Comparison of ENCODE assay signal across 14 mouse cellular contexts in genomic region chr8:72132891-72133290, GRCm38 (mm10). TPM values are rescaled to one million over a fixed set of nuclear protein-coding genes. Genes with fewer than 3 reads are reported as not detected.
A peak's percentile ranks its signal among the peaks of the same experiment; 100 is the strongest.
DNase-seq lines count a peak whose midpoint lies in the region; ATAC-seq and TF ChIP-seq lines count a peak whose summit lies in the region.
"Had no signal": no experiment of that assay in that cellular context is flagged by ENCODE, and none has a peak within 500 bp of the region (broad histone marks: within the 10 kb centered on the region; RNA-seq: fewer than 3 reads in every experiment).

No protein-coding gene starts in this region.

- H3K9me3 ChIP-seq in liver, embryonic 11.5 days (ENCODE audit: control insufficient read depth, low read length): no peaks in the 10 kb centered on the region
- H3K9me3 ChIP-seq: neural tube, embryonic 12.5 days had no signal

- H3K4me3 ChIP-seq in liver, adult 2 months (ENCODE audit: insufficient read depth, low read depth, low read length): no peak overlapping the region
- no peak overlapping the region for H3K4me3 ChIP-seq in liver, embryonic 11.5 days (ENCODE audit: low read depth, low read length)
- H3K4me3 ChIP-seq: neural tube, embryonic 12.5 days had no signal

- no peaks in the 10 kb centered on the region for H3K36me3 ChIP-seq in liver, adult 2 months (ENCODE audit: control insufficient read depth, insufficient read depth, low read length)
- H3K36me3 ChIP-seq in liver, embryonic 11.5 days (ENCODE audit: control insufficient read depth, insufficient read depth, low read length): no peaks in the 10 kb centered on the region
- H3K36me3 ChIP-seq: neural tube, embryonic 12.5 days had no signal

- peak overlapping the region; percentile 44; the same call in 1 of the 2 replicates for H3K27ac ChIP-seq in liver, adult 2 months (replicated peaks; ENCODE audit: insufficient read depth, low read depth, low read length)
- peak overlapping the region; percentile 53; the same call in 1 of the 2 replicates for H3K27ac ChIP-seq in liver, embryonic 11.5 days (ENCODE audit: low read depth, low read length)
- H3K27ac ChIP-seq: neural tube, embryonic 12.5 days had no signal

- H3K79me2 ChIP-seq in liver, adult 2 months (ENCODE audit: control insufficient read depth, insufficient read depth, low read length): peaks cover 3% of the 10 kb centered on the region; the same call in 1 of the 2 replicates

- H3K27me3 ChIP-seq in liver, adult 2 months (ENCODE audit: control insufficient read depth, insufficient read depth, low read length): no peaks in the 10 kb centered on the region
- H3K27me3 ChIP-seq in liver, embryonic 11.5 days (replicated peaks; ENCODE audit: control insufficient read depth, insufficient read depth, low read length): peaks cover 4% of the 10 kb centered on the region; the same call in 1 of the 2 replicates
- H3K27me3 ChIP-seq: neural tube, embryonic 12.5 days had no signal

- 58% methylated on average over 1 of the region's 1 CpGs for WGBS in liver, adult 2 months
- WGBS in liver, embryonic 11.5 days: 71% methylated on average over 1 of the region's 1 CpGs

- TF ChIP-seq POLR2A in liver, adult 2 months (IDR thresholded peaks at IDR 0.05; ENCODE audit: extremely low read depth, insufficient read depth, low read length): no peak

- no peak for DNase-seq in liver, adult 2 months (ENCODE audit: extremely low read depth, low read depth, low spot score)
- DNase-seq in liver: no peak
- peak; percentile 78 to 90 for DNase-seq in adrenal gland, adult (ENCODE audit: inconsistent age in 2 of 2, low spot score in 1 of 2)
- DNase-seq in kidney, adult 11 months: peak; percentile 22
- no peak for DNase-seq in liver, embryonic 11.5 days (ENCODE audit: low spot score)
- no peak for DNase-seq in frontal cortex, postnatal 14 days (ENCODE audit: low spot score in 2 of 2)
- no peak for DNase-seq in natural killer cell, adult 2 months (ENCODE audit: low spot score in 2 of 2)
- DNase-seq: cerebellum, adult 18-20 months had no signal

- TF ChIP-seq CTCF in liver, adult 2 months (IDR thresholded peaks at IDR 0.05; ENCODE audit: low read depth, low read length): no peak

- no peak overlapping the region for H3K9ac ChIP-seq in liver, adult 2 months (ENCODE audit: low read depth, low read length)
- H3K9ac ChIP-seq in liver, embryonic 11.5 days (ENCODE audit: low read depth, low read length): no peak overlapping the region
- H3K9ac ChIP-seq: neural tube, embryonic 12.5 days had no signal

- no peak for ATAC-seq in liver, embryonic 11.5 days (replicated peaks; ENCODE audit: low FRiP score)
- ATAC-seq: forebrain, embryonic 14.5 days had no signal

- peaks cover 7% of the 10 kb centered on the region; the same call in 1 of the 2 replicates for H3K4me1 ChIP-seq in liver, adult 2 months (ENCODE audit: control insufficient read depth, insufficient read depth, low read length)
- H3K4me1 ChIP-seq in liver, embryonic 11.5 days (replicated peaks; ENCODE audit: control insufficient read depth, insufficient read depth, low read length): peaks cover 19% of the 10 kb centered on the region

- H3K4me2 ChIP-seq in liver, embryonic 11.5 days: no peak overlapping the region
- H3K4me2 ChIP-seq: neural tube, embryonic 12.5 days had no signal

RNA-seq across cellular contexts. Expression of gene Tpm4, which starts 1.9 kb away (rescaled TPM):
- 23.8 and 26.7 TPM in 2 replicates for total RNA-seq in liver, adult 2 months (2014; rRNA removed)
- 6.9 and 10.1 TPM in 2 replicates for polyA plus RNA-seq in liver, adult 2 months (2012; rRNA removed)
- polyA plus RNA-seq in liver, embryonic 11.5 days (2014; fragmentation: Nextera tagmentation; extraction: Ambion mirVana): 277 and 281 TPM in 2 replicates

RNA-seq across cellular contexts. Expression of gene Olfr374, which starts 26.1 kb away (rescaled TPM):
- not detected in 2 replicates for total RNA-seq in liver, adult 2 months (2014; rRNA removed)
- polyA plus RNA-seq in liver, adult 2 months (2012; rRNA removed): not detected in 2 replicates
- polyA plus RNA-seq in liver, embryonic 11.5 days (2014; fragmentation: Nextera tagmentation; extraction: Ambion mirVana): not detected in 2 replicates
- total RNA-seq: layer of hippocampus, adult 18-20 months; left cerebral cortex, postnatal 36 days had no signal
- polyA plus RNA-seq: forebrain, embryonic 14.5 days; gonadal fat pad, adult 2 months; neural tube, embryonic 12.5 days had no signal

RNA-seq across cellular contexts. Expression of gene Rab8a, which starts 28.1 kb away (rescaled TPM):
- total RNA-seq in liver, adult 2 months (2014; rRNA removed): 91.4 and 101 TPM in 2 replicates
- polyA plus RNA-seq in liver, adult 2 months (2012; rRNA removed): 27.5 and 61.4 TPM in 2 replicates
- 90.5 and 92.5 TPM in 2 replicates for polyA plus RNA-seq in liver, embryonic 11.5 days (2014; fragmentation: Nextera tagmentation; extraction: Ambion mirVana)

RNA-seq across cellular contexts. Expression of gene Olfr373, which starts 49.9 kb away (rescaled TPM):
- total RNA-seq in liver, adult 2 months (2014; rRNA removed): not detected in 2 replicates
- polyA plus RNA-seq in liver, adult 2 months (2012; rRNA removed): not detected in 2 replicates
- polyA plus RNA-seq in liver, embryonic 11.5 days (2014; fragmentation: Nextera tagmentation; extraction: Ambion mirVana): 0.04 TPM in 1 of 2 replicates, not detected in the other
- total RNA-seq: layer of hippocampus, adult 18-20 months; left cerebral cortex, postnatal 36 days had no signal
- polyA plus RNA-seq: embryonic facial prominence, embryonic 11.5 days; forebrain, embryonic 14.5 days; gonadal fat pad, adult 2 months; neural tube, embryonic 12.5 days had no signal

RNA-seq across cellular contexts. Expression of gene Hsh2d, which starts 56.5 kb away (rescaled TPM):
- total RNA-seq in liver, adult 2 months (2014; rRNA removed): 0.07 and 0.18 TPM in 2 replicates
- polyA plus RNA-seq in liver, adult 2 months (2012; rRNA removed): 0.07 and 0.11 TPM in 2 replicates
- polyA plus RNA-seq in liver, embryonic 11.5 days (2014; fragmentation: Nextera tagmentation; extraction: Ambion mirVana): 0.18 and 0.29 TPM in 2 replicates
- total RNA-seq: left cerebral cortex, postnatal 36 days had no signal
- polyA plus RNA-seq: embryonic facial prominence, embryonic 11.5 days; forebrain, embryonic 14.5 days; neural tube, embryonic 12.5 days had no signal

Comparison
In these comparisons a context has a peak if more than half of its experiments do, and no peak if none do; other contexts are left out.
1. RNA of gene Tpm4, which starts 1.9 kb away (polyA plus RNA-seq): 277 to 281 TPM in liver, embryonic 11.5 days; 6.9 to 10.1 TPM in liver, adult 2 months; every median in the first group is over 10 times any median in the second.
2. DNase-seq: peak in adrenal gland, adult (2 of 2) and kidney, adult 11 months (single experiment); none in liver, adult 2 months (single experiment), liver (single experiment), liver, embryonic 11.5 days (single experiment), frontal cortex, postnatal 14 days (0 of 2) and natural killer cell, adult 2 months (0 of 2).